Mouse (Mus musculus): ENCODE results near the gene Gabarap. TPM values are rescaled to one million over a fixed set of nuclear protein-coding genes. Genes with fewer than 3 reads are reported as not detected.

Gabarap gene
- total RNA-seq, 2 experiments from 2014 or later = 216 to 229 TPM

DNA sequence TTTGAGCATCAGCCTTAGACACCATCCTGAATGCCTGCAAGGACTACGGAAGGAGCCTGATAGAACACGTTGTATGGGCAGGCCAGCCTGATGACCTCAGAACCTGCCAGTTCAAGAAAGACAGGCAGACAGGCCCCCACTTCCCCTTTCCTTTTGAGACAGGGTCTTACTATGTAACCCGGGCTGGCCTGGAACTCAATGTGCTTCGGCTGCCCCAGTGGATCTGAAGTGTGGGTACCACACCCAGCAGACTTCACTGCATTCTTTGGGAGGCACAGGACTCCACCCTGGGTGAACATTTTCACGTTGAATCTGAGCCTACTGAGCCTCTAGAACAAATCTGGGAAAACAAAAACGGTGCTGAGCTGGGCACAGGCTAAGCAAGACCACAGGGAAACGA is 47.2 kb downstream of the Gabarap start:
- H3K4me3 ChIP-seq = no peak overlapping the region
- peak overlapping the region; percentile 33 for H3K27ac ChIP-seq
- no peak for TF ChIP-seq CTCF (conservative IDR thresholded peaks at IDR 0.05)
- DNase-seq (ENCODE audit: low spot score in 2 of 2) = no peak

DNA sequence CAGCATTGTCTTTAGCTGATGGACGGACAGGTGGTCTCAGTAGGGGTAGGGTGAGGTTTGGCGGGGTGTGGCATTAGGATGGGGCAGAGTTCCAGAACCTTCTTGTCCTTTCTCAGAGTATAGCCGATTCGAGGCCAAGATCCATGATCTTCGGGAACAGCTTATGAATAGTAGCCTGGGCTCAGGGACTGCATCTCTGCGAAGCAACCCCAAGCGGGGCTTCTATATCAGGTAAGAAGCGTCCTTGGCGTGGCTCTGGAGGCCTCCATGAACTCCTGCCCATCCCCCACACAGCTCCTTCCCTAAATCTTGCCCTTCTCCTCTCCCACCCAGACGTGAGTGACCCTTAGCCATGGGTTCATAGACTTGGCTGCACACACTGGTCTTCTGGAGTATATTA is 48.7 kb downstream of the Gabarap start:
- no peak overlapping the region for H3K4me3 ChIP-seq
- no peak for TF ChIP-seq CTCF (conservative IDR thresholded peaks at IDR 0.05)
- no peak for DNase-seq (ENCODE audit: low spot score in 2 of 2)
- H3K27ac ChIP-seq = no peak overlapping the region

GRCm38 (mm10) chr11:70040184-70040583 is 49.2 kb downstream of the Gabarap start:
- TF ChIP-seq CTCF (conservative IDR thresholded peaks at IDR 0.05) = no peak
- Histone ChIP-seq H3K4me3 (no peak overlapping the region), H3K27ac (peak overlapping the region; percentile 28; the same call in 1 of the 2 replicates)
- no peak for DNase-seq (ENCODE audit: low spot score in 2 of 2)

DNA sequence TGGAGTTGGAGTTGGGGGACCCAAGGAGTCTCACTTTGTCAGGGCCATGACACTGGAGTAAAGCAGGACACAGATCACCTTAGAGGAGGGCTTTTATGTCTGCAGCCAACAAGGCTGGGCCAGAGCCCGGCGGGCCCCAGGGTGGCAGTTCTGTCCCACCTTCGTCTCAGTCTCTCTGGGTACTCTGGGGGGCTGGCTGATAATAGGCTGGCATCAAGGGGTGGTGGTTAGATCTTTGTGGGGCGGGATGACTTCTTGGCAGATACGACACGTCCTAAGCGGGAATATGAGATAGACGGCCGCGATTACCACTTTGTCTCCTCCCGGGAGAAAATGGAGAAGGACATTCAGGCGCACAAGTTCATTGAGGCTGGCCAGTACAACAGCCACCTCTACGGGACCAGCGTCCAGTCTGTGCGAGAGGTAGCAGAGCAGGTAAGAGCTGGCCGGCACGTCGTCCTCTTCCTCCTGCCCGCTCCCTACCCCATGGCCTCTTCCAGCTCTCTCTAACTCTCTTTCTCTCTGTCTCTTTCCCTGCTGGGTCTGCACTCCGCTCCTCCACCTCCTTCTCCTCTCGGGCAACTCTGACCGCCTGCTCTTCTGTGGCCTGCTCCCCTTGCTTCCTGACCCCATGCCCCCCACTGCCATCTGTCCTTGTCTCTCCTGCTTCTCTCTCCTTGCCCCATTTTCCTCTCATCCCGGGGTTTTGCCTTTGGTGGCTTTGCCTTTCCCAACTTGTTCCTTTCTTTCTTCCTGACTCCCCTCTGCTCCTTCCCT is 51.6 kb downstream of the Gabarap start:
- H3K27ac ChIP-seq = peak overlapping the region; percentile 59; the same call in 1 of the 2 replicates
- H3K4me3 ChIP-seq = no peak overlapping the region
- DNase-seq (ENCODE audit: low spot score in 2 of 2) = no peak
- no peak for TF ChIP-seq CTCF (conservative IDR thresholded peaks at IDR 0.05)

DNA sequence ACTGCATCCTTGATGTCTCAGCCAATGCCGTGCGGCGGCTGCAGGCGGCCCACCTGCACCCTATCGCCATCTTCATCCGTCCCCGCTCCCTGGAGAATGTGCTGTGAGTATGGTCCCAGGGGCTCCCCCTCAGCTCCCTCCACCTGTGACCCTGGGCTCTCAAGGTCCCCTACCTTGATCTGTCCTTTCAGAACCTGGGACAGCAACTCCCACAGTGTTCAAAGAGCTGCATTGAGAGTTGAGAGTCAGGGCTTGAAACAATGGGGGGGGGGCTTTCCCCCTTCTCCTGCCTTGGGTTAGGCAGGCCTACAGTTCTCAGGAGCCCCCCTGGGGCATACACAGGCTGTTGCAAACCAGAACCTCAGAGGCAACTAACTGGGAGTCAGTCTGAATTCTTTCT is 52.7 kb downstream of the Gabarap start:
- H3K27ac ChIP-seq = no peak overlapping the region; the same call in 1 of the 2 replicates
- no peak for TF ChIP-seq CTCF (conservative IDR thresholded peaks at IDR 0.05)
- no peak overlapping the region for H3K4me3 ChIP-seq
- no peak for DNase-seq (ENCODE audit: low spot score in 2 of 2)

Small RNA genes within 50 kb of the gene (microRNA-seq; reads per million reads assigned to microRNA genes)
- 0 reads per million in 2 experiments for gene Gm44349
- gene Mir324 = 7,740 to 8,001 reads per million in 2 experiments

Other genes starting within 250 kb of the Gabarap start
- 10 to 100 TPM; 64.6 to 65.4 TPM for gene Polr2a, start 232.5 kb upstream of the Gabarap start, total RNA-seq (2021)
- not detected for gene Slc35g3, start 229.2 kb upstream of the Gabarap start, total RNA-seq (2021)
- 100 to 1,000 TPM; 122 to 133 TPM for gene Zbtb4, start 225.2 kb upstream of the Gabarap start, total RNA-seq (2021)
- 1 to 10 TPM; 1.1 to 1.3 TPM for gene Chrnb1, start 195.2 kb upstream of the Gabarap start, total RNA-seq (2021)
- gene Fgf11, start 189.3 kb upstream of the Gabarap start, total RNA-seq (2021) = 10 to 100 TPM; 25.6 to 28.0 TPM
- not detected for gene Tmem102, start 185.5 kb upstream of the Gabarap start, total RNA-seq (2021)
- not detected for gene Gm39566, start 175.8 kb upstream of the Gabarap start, total RNA-seq (2021)
- not detected for gene Spem2, start 172.7 kb upstream of the Gabarap start, total RNA-seq (2021)
- gene Spem1, start 169.0 kb upstream of the Gabarap start, total RNA-seq (2021) = under 1 TPM; 0.34 to 0.49 TPM
- gene Nlgn2, start 153.4 kb upstream of the Gabarap start, total RNA-seq (2021) = 100 to 1,000 TPM; 197 to 201 TPM
- gene Tmem256, start 152.6 kb upstream of the Gabarap start, total RNA-seq (2021) = 100 to 1,000 TPM; 113 to 114 TPM
- gene Plscr3, start 144.8 kb upstream of the Gabarap start, total RNA-seq (2021) = 10 to 100 TPM; 17.1 to 19.8 TPM
- gene Tnk1, start 132.4 kb upstream of the Gabarap start, total RNA-seq (2021) = not detected
- not detected for gene Tmem95, start 113.1 kb upstream of the Gabarap start, total RNA-seq (2021)
- 1 to 10 TPM; 1.3 to 1.4 TPM for gene Kctd11, start 109.7 kb upstream of the Gabarap start, total RNA-seq (2021)
- gene Acap1, start 95.6 kb upstream of the Gabarap start, total RNA-seq (2021) = not detected
- gene 2810408A11Rik, start 90.2 kb upstream of the Gabarap start, total RNA-seq (2021) = 1 to 10 TPM in 1 of 2 experiments, under 1 TPM in 1; 0.64 to 1.0 TPM
- gene Neurl4, start 90.1 kb upstream of the Gabarap start, total RNA-seq (2021) = 100 to 1,000 TPM; 122 to 125 TPM
- 10 to 100 TPM; 35.6 to 41.5 TPM for gene Gps2, start 77.3 kb upstream of the Gabarap start, total RNA-seq (2021)
- 100 to 1,000 TPM; 413 to 441 TPM for gene Eif5a, start 69.2 kb upstream of the Gabarap start, total RNA-seq (2021)
- 10 to 100 TPM; 12.4 to 14.5 TPM for gene Ybx2, start 55.3 kb upstream of the Gabarap start, total RNA-seq (2021)
- gene Slc2a4, start 43.0 kb upstream of the Gabarap start, total RNA-seq (2021) = 1 to 10 TPM; 1.8 to 2.2 TPM
- gene Cldn7, start 26.4 kb upstream of the Gabarap start, total RNA-seq (2021) = not detected
- gene Ctdnep1, start 10.0 kb upstream of the Gabarap start, total RNA-seq (2021) = 100 to 1,000 TPM; 106 to 114 TPM
- gene Elp5, start 8.6 kb upstream of the Gabarap start, total RNA-seq (2021) = 10 to 100 TPM; 72.8 to 72.9 TPM
- gene Phf23, start 4.6 kb downstream of the Gabarap start, total RNA-seq (2021) = 10 to 100 TPM; 40.5 to 42.6 TPM
- 10 to 100 TPM; 40.6 to 45.3 TPM for gene Dvl2, start 9.5 kb downstream of the Gabarap start, total RNA-seq (2021)
- 10 to 100 TPM; 54.9 to 63.7 TPM for gene Acadvl, start 24.3 kb downstream of the Gabarap start, total RNA-seq (2021)
- 100 to 1,000 TPM; 880 to 888 TPM for gene Dlg4, start 25.8 kb downstream of the Gabarap start, total RNA-seq (2021)
- 1 to 10 TPM in 1 of 2 experiments, under 1 TPM in 1; 0.52 to 1.7 TPM for gene Asgr1, start 62.9 kb downstream of the Gabarap start, total RNA-seq (2021)
- gene Asgr2, start 101.5 kb downstream of the Gabarap start, total RNA-seq (2021) = not detected
- gene Mgl2, start 139.2 kb downstream of the Gabarap start, total RNA-seq (2021) = under 1 TPM in 1 of 2 experiments, not detected in 1; 0.46 TPM
- gene Clec10a, start 165.1 kb downstream of the Gabarap start, total RNA-seq (2021) = 1 to 10 TPM in 1 of 2 experiments, under 1 TPM in 1; 0.67 to 1.5 TPM
- gene Slc16a11, start 221.6 kb downstream of the Gabarap start, total RNA-seq (2021) = 10 to 100 TPM; 35.2 to 47.0 TPM
- gene Slc16a13, start 229.9 kb downstream of the Gabarap start, total RNA-seq (2021) = 10 to 100 TPM in 1 of 2 experiments, 1 to 10 TPM in 1; 7.9 to 11.0 TPM
- 1 to 10 TPM in 1 of 2 experiments, under 1 TPM in 1; 0.83 to 1.4 TPM for gene Bcl6b, start 238.7 kb downstream of the Gabarap start, total RNA-seq (2021)
- gene 0610010K14Rik, start 246.8 kb downstream of the Gabarap start, total RNA-seq (2021) = 10 to 100 TPM; 43.8 to 48.7 TPM
- 1 to 10 TPM; 3.9 to 4.3 TPM for gene Gm21988, start 248.7 kb downstream of the Gabarap start, total RNA-seq (2021)
- 100 to 1,000 TPM; 272 to 278 TPM for gene Rnasek, start 248.7 kb downstream of the Gabarap start, total RNA-seq (2021)